Mouse (Mus musculus): ENCODE results near the gene Wdr13.

DNA sequence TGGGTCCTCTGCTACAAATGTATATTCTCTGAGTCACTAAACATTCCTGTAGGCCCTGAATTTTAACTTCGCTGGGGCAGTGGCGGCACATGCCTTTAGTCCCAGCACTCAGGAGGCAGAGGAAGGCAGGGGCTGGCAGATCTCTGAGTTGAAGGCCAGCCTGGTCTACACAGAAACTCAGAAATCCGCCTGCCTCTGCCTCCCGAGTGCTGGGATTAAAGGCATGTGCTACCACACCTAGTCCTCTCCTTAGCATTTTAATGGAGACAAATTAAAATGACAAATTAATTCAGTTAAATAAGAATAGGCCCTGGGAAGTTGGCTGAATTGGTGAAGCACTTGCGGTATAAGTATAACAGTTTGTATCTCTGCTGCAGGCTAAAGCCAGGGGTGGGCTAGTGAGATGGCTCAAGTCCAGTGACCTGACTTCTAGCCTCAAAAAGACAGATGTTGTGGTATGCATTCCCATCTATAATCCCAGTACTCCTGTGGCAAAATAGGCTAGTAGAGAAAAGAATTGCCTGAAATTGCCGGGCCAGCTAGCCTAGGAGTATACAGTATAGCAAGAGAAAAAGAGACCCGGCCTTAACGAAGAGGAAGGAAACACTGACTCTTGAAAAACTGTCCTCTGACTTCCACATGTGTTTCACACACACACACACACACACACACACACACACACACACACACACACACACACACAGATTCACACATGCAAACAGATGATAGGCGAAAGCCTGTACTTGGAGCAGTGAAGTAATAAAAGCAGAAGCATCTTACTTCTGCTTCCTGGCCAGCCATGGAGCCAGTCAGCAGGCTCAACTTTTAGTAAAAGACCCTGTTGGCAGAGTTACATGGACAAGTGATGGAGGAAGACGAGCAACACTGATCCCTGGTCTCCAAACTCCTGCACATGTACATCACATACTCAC lies 35.3 kb upstream of the Wdr13 start:
- no peak for TF ChIP-seq CTCF (IDR thresholded peaks at IDR 0.05; ENCODE audit: extremely low read depth, insufficient read depth, low read length)
- no peak for TF ChIP-seq POLR2A (IDR thresholded peaks at IDR 0.05; ENCODE audit: extremely low read depth, insufficient read depth, low read length)
